Mouse (Mus musculus) cortical plate, adult 2 months (tissue): ENCODE measurements around the gene Gpr173. TPM values are rescaled to one million over a fixed set of nuclear protein-coding genes. Genes with fewer than 3 reads are reported as not detected.

Experiments used
- H3K27ac ChIP-seq: fragments of 200-500 bp; 2 replicates; pipeline ENCODE4 v1.5.1; 2012; ENCODE audit warnings: low read length, control low read depth, inconsistent platforms; ENCODE audit not compliant: insufficient read depth
- H3K4me1 ChIP-seq: fragments of 200-500 bp; 2 replicates; pipeline ENCODE4 v1.6.1; 2011; ENCODE audit warnings: low read length; ENCODE audit not compliant: control insufficient read depth, insufficient read depth
- H3K4me3 ChIP-seq: fragments of 200-500 bp; 2 replicates; pipeline ENCODE4 v1.5.1; 2011; ENCODE audit warnings: mild to moderate bottlenecking, low read length, control low read depth; ENCODE audit not compliant: insufficient read depth
- CTCF ChIP-seq: fragments of 200-500 bp; IDR thresholded peaks from 2 replicates; pipeline ENCODE4 v1.5.1; 2011; ENCODE audit warnings: mild to moderate bottlenecking, control low read depth, low read length; ENCODE audit not compliant: insufficient read depth; ENCODE audit errors: extremely low read depth
- POLR2A ChIP-seq: fragments of 200-500 bp; IDR thresholded peaks from 2 replicates; pipeline ENCODE4 v1.6.1; 2011; ENCODE audit warnings: mild to moderate bottlenecking, low read length, control low read depth; ENCODE audit not compliant: insufficient read depth; ENCODE audit errors: extremely low read depth
- polyA plus RNA-seq: library from polyadenylated mRNA; depleted of rRNA; stranded (reverse); fragments of >200 nt; gene quantifications from 2 replicates; pipeline ENCODE4 v1.2.3, GENCODE M21; 2012; rRNA removed

Gene Gpr173
- polyA plus RNA-seq, 1 experiment: 8.7 TPM

GRCm38 (mm10) chrX:152307371-152307770 is 61.1 kb downstream of the Gpr173 start:
- H3K4me3 ChIP-seq: no peak overlapping the region
- TF ChIP-seq POLR2A (no peak), CTCF (no peak)

GRCm38 (mm10) chrX:152306224-152306623 is 62.3 kb downstream of the Gpr173 start:
- no peak overlapping the region for H3K27ac ChIP-seq
- no peak overlapping the region for H3K4me3 ChIP-seq
- TF ChIP-seq CTCF (no peak), POLR2A (no peak)
- no peaks in the 10 kb centered on the region for H3K4me1 ChIP-seq

More at GRCm38 (mm10) chrX:152307371-152307770, 61.1 kb downstream of the Gpr173 start:
- Histone ChIP-seq H3K27ac (no peak overlapping the region), H3K4me1 (no peaks in the 10 kb centered on the region)

Other genes starting within 250 kb of the Gpr173 start
- gene Iqsec2, start 224.4 kb downstream of the Gpr173 start, polyA plus RNA-seq: 52.8 and 55.6 TPM in 2 replicates
- gene Kdm5c, start 135.7 kb downstream of the Gpr173 start, polyA plus RNA-seq: 33.2 and 35.0 TPM in 2 replicates
- 35.6 and 38.6 TPM in 2 replicates for gene Kantr, start 41.2 kb downstream of the Gpr173 start, polyA plus RNA-seq
- 163 and 184 TPM in 2 replicates for gene Tspyl2, start 26.3 kb downstream of the Gpr173 start, polyA plus RNA-seq
- not detected in 2 replicates for gene Cldn34a, start 194.6 kb upstream of the Gpr173 start, polyA plus RNA-seq